Mouse (Mus musculus): ENCODE measurements around the gene Crat.

DNA sequence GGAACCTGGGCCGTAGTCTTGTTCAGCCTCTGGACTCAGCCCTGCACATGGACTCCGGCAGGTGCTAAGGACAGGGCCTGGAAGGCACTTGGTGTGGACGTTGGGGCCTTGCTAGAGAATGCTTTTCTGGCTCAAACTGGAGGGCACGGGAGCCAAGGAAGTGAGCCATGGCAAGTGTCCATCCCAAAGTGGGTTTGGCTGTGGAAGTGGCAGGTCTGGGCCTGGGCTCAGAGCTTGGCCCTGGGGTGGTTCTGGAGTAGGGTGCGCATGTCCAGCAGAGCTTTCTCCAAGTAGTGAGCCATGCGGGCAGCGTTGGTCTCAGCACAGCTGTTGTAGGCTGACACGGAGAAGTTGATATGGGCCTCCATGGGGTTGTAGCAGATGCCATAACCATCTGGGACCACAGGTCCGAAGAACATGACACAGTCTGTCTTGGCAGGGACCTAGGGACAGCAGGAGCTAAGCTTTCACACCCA, 13.2 kb downstream of the Crat start:
- TF ChIP-seq CTCF (IDR thresholded peaks at IDR 0.05; ENCODE audit: low read depth) = no peak
- no peak for TF ChIP-seq EP300 (optimal IDR thresholded peaks at IDR 0.05)
